Mouse (Mus musculus): ENCODE measurements around the gene Psma6.
"Not testable (repeated sequence)": the region's sequence is repeated elsewhere in the genome, so short reads cannot be mapped to it uniquely, and the experiment has no call there.

Gene Psma6

DNA sequence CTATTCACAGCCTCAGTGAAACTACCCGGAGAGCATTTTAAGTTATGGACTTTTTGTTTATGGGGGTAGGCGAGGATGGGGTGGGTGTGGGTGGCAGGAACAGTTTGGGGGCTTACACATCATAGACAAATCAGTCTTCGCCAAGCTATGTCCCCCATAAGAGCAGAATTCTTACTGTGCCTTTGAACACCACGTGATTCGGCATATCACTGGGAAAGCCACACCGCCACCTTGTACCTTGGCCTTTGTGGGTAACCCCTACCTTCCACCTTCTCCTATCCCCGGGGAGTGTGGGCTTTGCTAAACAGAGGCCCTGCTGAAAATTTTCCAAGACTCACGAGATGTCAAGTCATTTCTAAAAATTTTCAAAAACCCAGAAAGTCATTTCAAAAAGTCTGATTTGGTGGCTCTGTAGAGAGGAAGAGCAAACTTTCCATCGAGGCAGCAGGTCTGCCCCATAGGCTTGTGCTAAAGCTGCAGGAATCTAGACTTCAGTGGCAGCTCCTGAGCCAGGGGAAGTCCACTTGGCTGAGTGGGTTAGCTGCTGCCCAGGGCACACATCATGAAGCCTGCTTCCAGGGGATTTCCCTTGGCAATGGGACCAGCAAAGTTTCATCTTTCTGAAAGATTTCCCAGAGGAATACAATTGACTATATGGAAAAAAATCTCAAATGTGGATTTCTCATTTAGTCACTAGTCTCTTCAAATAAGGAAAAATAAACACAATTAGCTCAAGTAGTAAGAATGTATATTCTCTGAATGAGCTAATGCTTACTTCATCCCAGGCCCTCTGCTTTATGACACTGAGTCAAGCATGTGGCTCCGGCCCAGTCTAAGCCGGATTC, 8.9 kb downstream of the Psma6 start:
- DNase-seq (ENCODE audit: low spot score): no peak

DNA sequence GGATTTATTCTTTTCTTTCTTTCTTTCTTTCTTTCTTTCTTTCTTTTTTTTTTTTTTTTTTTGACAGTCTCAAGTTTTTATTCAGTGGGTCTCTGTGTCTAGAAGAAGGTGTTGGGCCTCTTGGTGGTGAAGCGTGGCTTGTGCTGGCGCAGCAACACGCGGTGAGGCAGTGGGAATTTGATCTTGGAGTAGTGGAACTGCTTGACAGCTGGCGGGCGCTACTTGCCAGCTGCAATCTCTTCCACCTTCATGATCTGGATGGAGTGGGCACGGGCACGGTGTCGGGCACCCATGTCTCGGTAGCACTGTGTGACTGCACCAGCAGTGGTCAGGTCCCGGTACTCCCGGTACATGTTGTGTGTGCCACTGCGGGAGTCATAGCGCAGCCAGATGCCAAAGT, 11.6 kb downstream of the Psma6 start:
- not testable (repeated sequence) for DNase-seq (ENCODE audit: low spot score)

DNA sequence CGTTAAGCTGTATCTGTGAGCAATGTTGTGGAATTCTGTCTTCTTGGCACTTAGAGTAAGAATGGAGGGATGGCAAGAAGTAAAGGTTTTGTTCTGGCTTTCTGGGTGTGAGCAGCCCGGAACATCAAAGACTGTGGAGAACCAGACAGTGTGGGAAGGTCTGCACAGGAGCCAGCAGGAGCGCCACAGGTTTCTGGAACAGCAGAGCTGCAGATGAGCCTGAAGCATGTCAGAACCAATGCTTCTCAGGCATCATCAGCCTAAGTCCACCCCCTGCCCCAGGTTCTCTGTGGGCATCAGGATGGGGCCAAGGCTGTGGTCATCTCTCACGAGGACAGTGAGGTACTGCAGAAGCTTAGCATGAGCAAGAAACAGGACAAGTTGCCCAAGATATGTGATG, 12.5 kb downstream of the Psma6 start:
- DNase-seq (ENCODE audit: low spot score): no peak

DNA sequence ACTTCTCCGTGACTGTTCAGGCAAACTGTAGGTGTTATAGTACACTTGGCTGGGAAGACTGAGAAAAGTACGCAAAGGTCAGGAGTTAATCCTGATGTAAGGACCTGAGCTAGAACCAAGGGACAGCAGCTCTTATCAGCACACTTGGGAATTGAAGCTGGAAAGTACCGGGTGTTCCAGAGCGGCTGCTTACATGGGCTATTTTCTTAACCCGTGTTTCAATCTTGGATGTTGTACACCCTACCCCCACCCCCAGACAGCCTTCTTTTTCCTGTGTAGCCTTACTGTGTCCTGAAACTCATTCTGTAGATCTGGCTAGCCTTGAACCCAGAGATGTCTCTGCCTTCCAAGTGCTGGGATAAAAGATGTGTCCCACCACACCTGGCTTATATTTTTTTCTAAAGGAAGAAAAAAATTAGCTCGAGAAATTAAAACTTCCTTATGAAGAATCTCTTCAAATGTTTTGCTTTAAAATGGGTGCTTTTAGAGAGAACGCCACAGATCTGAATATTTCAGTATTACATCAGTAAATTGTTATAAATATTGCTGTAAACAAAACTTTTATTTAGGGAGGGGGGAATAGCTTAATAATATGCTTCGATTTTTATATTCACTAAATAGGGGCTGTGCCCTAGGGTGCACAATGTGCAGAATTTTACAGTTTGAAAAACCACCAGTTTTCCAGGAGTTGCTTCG, 13.7 kb downstream of the Psma6 start:
- DNase-seq (ENCODE audit: low spot score): no peak

DNA sequence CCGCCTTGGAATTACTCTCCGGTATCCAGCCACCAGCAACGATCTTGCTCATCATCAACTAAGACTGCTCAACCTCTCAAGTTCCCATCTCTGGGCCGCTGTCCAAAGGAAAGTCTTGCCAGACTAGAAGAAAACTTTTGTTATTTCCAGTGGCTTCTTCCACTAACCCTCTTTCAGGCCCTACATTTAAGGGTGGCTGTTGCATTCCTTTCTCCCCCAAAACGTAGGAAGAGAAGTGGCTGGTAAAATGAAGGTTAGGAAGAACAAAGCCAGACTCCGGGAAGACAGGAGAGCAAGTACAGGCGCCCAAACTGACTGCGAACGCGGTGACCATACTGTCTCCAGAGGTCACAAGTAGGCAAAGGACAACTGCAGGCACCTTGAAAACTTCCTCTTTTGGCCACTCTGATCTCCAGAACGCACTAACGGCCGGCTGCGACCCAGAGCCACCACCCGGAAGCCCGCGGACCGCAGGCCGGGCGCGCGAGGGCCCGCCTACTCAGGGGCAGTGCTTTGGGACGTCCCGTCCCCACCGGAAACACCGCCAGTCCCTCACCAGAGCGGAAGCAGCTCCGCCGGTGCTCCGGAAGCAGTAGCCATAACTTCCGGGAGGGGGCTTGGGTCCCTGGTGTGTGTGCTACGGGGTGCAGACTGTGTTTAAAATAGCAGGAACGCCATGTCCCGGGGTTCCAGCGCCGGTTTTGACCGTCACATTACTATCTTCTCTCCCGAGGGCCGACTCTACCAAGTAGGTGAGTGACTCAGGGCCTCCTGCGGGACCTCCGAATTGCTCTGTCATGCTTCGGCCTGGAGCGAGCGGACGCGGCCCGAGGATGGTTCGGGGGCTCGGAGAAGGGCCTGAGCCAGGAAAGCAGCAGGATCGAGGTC, 14.5 kb downstream of the Psma6 start:
- peak; percentile 67 for DNase-seq (ENCODE audit: low spot score)

DNA sequence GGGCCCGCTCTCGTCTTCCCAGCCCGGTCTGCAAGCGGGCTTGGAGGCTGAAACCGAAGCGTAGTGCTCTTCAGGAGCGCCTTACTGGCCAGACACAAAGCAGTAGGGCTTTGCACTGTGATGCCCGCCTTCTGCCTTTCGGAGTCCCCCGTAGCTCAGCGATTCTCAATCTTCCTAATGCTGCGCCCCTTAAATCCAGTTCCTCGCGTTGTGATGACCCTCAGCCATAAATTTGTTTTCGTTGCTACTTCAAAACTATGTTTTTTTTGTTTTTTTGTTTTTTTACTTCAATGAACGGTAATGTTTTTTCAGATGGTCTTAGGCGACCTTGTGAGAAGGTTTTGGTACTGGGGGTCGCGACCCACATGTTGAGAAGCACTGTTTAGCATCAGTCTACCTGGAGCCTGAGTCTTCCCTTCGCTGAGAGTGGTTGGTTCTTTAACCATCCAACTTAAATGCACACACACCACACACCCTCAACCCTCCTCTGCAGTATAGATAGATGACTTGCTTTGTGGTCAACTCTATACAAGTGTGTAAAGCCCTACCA, 15.2 kb downstream of the Psma6 start:
- no peak for DNase-seq (ENCODE audit: low spot score)

DNA sequence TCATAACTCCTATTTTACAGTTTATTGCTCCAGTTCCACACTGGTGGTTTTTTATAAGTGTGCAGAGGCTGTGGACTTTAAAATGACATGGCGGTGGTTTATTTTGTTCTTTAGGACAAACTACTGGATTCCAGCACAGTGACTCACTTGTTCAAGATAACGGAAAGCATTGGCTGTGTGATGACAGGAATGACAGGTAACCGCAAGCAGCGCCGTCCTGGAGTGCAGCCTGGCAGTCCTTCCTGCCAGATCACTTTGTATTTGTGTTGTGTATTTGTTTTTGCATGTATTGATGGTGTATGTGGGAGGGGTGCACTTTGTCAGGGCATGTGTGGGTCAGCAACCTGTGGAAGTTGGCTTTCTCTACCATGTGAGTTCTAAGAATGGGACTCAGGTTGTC, 23.9 kb downstream of the Psma6 start:
- no peak for DNase-seq (ENCODE audit: low spot score)

DNA sequence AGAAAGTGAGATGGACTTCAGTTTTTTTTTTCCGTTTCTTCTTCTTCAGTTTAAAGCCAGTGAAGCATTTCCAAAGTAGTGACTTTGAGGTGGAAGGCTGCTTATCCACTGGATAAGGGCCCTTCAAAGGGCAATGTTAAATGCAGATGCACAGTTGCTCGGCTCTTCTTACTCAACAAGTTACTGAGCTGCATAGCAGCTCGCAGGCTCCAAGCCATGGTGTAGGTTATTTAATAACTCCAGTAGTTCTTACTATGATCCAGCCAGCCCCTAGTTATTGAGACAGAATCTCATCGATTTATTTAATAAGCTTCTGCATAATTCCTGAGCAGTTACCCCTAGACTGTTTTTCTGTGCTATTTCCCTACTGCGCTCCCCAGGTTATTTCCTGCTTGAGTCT, 31.2 kb downstream of the Psma6 start:
- no peak for DNase-seq (ENCODE audit: low spot score)

DNA sequence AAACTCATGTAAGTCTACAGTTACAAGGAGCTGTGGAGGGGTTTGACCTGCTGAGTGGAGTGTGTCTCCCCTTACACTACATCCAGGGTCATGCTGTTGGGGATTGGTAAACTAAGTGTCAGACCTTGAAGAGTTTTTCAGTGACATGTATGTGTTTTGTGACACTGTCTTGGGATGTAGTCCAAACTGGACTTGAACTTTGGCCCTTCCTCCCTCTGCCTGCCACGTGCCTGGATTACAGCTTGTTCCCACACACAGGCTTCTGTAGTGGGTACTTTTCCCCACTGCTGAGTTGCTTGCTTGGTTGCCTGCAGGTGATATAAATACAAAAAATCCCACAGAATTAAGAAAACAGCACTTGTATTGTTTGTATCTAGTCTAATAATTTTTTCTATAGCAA, 31.7 kb downstream of the Psma6 start:
- no peak for DNase-seq (ENCODE audit: low spot score)

DNA sequence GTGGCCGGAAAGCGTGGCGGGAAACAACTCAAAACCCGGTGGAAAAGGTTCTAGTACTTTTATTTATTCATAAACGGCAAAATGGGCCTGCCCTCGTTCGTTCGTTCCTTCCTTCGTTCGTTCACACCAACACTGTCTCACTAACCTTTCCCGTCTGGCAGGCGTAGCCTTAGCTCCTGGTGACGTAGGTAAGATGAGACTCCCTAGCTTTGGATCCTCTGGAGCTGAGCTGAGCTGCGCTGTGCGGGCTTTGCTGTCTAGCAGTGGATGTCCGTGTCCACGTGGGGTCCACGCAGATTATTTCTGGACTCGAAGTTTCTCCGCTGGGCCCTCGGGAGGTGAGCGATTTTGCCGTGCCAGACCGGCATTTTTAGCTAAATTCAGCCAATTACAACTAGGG, 36.2 kb downstream of the Psma6 start:
- DNase-seq (ENCODE audit: low spot score): no peak

DNA sequence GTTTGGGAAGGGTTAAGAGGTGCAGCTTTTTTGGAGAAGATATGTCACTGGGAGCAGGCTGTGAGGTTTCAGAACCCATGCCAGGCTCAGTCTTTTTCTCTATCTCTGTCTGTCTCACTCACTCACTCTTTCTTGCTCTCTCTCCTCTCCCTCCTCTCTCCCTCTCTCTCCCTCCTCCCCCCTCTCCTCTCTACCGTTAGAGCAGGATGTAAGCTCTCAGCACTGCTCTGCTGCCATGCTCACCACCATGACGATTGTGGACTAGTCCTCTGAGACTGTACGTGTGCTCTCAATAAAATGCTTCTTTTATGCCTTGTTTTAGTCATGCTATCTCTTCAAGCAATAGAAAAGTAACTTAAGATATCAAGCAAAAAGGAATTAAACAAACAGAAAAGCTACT, 38.0 kb downstream of the Psma6 start:
- no peak for DNase-seq (ENCODE audit: low spot score)

DNA sequence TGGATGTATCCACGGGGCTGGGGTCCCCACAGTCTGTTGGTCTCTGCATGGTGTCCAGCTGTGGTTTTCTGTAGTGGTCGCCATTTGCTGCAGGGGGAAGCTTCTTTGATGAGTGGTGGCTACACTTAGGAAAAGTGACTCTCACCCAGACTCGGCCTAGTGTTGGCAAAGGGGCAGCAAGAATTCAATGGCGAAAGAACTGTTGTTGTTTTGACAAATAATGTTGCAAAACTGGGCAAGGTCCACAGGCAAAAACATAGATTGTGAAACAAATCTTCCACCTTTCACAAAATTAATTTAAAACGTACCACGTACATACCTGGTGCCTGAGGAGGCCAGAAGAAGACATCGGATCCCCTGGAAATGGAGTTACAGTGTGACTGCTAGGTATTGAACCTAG, 42.3 kb downstream of the Psma6 start:
- no peak for DNase-seq (ENCODE audit: low spot score)

DNA sequence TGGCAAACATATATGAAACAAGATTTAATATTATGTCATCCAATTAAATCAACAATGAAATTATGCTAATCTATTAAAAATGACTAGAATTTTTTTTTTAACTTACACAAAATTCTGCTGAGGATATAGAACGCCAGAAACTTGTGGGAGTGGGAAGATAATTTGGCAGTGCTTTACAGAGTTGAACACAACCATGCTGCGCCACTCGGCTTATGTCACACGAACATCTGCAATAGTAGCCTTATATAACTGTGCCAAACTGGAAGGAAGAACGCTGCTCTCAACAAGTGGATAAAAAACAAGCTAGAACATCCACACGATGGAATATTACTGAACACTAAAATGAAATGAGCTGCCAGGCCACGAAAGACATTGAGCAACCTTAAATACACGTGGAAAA, 45.2 kb downstream of the Psma6 start:
- no peak for DNase-seq (ENCODE audit: low spot score)

DNA sequence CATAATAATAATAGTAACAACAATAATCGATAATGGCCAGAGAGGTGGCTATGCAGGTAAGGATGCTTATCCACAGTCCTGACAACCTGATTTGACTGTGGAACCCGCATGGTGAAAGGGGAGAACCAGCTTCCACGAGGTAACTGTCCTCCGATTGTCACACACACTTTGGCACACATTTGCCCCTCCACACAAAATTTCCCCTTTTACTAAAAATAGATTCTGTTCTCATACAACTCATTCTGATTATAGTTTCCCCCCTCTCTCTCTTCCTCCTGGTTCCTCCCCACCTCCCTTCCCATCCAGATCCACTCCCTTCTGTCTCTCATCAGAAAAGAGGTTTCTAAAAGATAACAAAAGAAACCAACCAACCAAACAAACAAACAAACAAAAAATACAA, 45.9 kb downstream of the Psma6 start:
- no peak for DNase-seq (ENCODE audit: low spot score)

DNA sequence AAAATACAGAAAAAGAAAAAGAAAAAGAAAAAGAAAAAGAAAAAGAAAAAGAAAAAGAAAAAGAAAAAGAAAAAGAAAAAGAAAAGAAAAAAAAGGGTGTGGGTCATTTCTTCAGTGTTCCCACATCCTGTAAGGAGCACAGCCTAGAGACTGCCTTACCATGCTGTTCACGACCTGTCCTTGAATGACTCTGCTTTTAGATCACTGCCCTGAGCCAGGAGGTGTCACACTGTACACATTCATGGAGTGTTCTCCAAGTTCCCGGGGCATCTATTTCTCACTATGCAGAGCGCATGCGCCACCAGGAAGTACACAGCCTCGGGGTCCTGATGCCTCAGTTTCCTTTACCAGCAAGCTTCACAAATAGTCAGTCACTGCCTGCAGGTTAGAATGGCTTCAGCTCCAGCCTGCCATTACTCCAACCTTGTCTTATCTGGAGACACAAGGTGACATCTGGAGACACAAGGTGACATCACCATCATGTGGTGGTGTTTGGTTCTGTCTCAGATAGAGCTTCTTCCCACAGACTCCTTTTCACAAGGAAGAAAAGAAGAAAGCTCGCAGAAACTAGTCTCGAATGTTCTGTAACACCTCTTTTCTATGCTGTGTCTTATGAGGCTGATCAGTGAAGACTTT, 48.4 kb downstream of the Psma6 start:
- DNase-seq (ENCODE audit: low spot score): no peak

DNA sequence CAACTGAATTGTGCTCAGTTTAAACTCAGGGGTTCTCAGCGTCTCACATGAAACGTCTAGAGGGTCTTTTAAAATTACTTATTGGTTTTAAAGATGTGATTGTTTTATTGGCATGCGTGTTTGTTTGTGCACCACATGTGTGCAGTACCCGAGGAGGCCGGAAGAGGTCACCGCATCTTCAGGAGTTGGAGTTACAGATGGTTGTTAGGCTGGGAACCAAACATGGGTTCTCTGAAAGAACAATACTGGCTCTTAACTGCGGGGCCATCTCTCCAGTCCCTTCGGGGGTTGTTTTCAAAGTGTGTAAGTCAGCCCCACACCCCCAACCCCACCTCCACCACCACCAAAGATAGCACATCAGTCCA, 48.9 kb downstream of the Psma6 start:
- DNase-seq (ENCODE audit: low spot score): no peak

DNA sequence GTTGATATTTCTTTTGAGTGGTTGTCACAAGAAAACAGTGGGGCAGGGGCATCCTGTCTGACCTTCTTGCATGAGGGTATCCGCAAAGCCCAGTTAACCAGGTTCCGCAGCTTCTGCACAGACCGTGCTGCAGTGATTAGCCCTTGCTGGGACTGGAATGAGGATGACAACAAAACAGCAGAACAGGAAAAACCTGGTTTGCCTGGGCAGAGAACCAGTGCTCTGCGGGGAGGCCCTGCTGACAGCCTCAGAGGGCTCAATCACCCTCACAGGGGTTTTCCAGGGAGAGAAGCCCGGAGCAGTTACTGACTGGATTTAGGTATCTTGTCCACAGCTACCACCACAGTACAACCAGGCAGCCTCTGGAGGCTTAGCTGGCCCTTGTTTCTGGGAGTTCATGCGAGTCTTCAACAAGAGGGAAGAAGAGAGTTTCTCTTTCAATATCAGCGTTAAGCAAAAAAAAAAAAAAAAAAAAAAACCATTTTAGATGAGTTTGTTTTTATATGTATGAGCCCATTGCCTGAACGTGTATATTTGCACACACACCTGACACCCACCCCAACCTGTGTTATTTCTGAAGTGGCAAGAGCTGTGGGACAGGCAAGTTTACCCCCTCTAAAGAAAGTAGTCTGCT, 49.9 kb downstream of the Psma6 start:
- peak; percentile 10 for DNase-seq (ENCODE audit: low spot score)

DNA sequence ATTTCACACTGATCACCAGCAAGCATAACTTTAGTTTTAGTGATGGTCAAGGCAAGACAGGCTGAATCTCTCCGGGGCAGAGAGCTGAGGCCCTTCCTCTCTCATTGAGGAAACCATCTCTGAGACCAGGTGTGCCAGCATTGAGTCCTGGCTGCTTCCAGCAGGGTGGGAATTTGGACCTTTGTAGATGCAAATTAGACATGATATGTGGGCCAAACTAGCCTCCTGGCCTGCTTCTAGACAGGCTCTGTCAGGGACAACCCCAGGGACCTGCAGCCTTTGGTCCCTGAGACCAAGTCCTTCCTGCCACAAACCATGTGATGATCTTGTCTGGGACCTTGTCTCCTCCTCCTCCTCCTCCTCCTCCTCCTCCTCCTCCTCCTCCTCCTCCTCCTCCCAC, 51.1 kb downstream of the Psma6 start:
- DNase-seq (ENCODE audit: low spot score): no peak

DNA sequence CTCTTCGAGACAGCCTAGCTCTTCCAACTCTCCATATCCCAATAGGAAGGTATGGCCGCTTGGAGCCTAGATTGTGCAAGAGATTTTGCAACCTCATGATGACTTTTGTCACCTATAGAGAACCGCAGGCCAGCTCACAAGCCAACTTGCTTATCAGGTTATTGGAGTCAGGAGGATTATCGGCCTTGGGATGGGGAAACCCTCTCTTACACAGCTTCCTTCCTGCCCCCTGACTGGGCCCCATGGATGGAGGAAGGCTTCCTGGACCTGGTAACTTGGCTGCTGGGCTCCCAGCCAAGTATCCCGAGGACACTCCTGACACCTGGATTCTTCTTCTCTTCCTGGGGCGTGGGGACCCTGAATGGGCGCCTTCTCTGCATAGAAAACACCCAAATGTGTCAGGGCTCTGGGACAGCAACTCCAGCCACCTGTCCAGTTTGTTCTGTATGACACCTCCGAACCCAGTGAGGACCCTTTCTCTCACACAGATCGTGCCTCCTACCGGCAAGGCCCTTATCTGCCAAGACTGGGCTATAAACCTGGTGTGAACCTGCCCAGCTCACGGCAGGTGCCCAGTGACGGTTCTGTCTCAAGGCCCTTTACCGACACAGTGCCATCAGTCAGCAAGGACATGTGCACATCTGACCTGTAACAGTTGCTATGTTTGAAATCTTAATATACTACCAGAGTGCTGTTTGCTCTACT, 53.3 kb downstream of the Psma6 start:
- DNase-seq (ENCODE audit: low spot score): no peak

DNA sequence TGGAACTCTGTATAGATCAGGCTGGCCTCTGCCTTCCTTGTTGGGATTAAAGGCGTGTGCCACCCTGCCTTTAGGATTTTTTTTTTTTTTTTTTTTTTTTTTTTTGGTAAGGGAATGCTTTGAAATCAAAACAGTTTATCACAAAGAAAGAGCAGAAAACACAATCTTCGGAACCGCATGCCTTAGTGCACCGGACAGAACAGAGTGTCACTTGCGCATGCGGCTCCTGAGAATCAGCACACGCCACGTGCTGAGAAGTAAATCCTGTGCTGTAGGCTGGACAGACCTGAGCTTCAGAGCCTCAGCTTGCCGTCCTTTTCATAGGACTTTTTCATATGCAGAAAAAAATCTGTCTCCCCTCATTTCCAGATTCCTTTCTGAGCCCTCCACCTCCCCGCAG, 54.0 kb downstream of the Psma6 start:
- no peak for DNase-seq (ENCODE audit: low spot score)

DNA sequence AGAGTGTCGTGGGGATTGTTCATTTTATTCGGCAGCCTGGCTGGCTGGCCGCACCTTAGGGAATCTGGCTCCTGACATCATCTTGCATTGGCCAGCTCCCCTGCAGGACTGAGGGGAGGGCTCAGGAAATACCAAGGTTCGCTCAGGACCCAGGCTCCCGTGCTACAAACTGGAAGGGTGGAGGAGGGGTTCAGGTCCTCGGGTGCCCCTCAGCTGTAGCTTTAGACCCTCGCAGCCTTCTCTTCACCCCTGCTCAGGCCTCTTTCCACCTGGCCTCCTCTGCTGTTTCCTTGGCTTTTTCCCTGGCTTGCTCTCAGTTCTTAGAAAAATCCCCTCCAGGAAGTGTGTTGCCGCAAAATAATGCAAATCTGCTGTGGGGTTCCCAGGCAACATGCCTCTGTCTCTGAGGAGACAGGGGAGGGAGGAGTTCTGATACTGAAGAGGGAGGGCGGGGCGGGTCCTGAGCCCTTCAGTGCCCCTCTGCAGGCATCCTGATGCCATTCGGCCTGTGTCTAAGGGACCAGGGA, 54.7 kb downstream of the Psma6 start:
- DNase-seq (ENCODE audit: low spot score): no peak
